ENCODE assay signal across 13 mouse cellular contexts in the genomic region with DNA sequence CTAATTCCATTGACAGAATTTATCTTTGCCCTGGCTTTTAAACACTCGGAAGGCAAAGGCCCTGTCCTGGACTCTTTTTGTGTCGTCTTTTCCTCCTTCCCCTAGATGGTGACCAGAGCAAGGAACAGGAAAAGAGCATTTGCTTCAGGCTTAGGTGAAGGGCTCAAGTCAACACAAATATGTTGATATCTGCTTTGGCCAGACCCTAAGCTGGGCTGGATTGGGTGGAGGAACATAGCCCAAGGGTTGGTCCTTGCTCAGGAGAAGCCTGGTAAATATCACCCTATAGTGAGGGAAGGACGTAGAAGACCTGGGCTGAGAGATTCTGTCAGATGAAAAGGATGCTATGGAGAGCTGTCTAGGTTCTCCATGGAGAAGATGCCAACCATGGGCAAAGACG. TPM values are rescaled to one million over a fixed set of nuclear protein-coding genes. Genes with fewer than 3 reads are reported as not detected.
DNase-seq lines count a peak whose midpoint lies in the region; ATAC-seq and TF ChIP-seq lines count a peak whose summit lies in the region.
"Had no signal": no experiment of that assay in that cellular context is flagged by ENCODE, and none has a peak within 500 bp of the region (broad histone marks: within the 10 kb centered on the region; RNA-seq: fewer than 3 reads in every experiment).

No protein-coding gene starts in this region.

- peaks cover 19% of the 10 kb centered on the region; the same call in 1 of the 2 replicates for H3K4me1 ChIP-seq in kidney, adult 2 months (ENCODE audit: control insufficient read depth, insufficient read depth, low read length)
- H3K4me1 ChIP-seq in embryonic facial prominence, embryonic 10.5 days, result peaks cover 84% of the 10 kb centered on the region
- peaks cover 18% of the 10 kb centered on the region for H3K4me1 ChIP-seq in intestine, postnatal 0 days (replicated peaks; ENCODE audit: control insufficient read depth, insufficient read depth, low read length)
- H3K4me1 ChIP-seq in liver, postnatal 0 days (ENCODE audit: insufficient read depth), result peaks cover 47% of the 10 kb centered on the region

- no peak overlapping the region for H3K27ac ChIP-seq in kidney, adult 2 months (ENCODE audit: insufficient read depth, low read depth, low read length)
- H3K27ac ChIP-seq in embryonic facial prominence, embryonic 10.5 days (replicated peaks), result peak overlapping the region; percentile 91
- H3K27ac ChIP-seq in intestine, postnatal 0 days (ENCODE audit: low read depth, low read length), result no peak overlapping the region
- peak overlapping the region; percentile 82 for H3K27ac ChIP-seq in liver, postnatal 0 days (ENCODE audit: low read depth)
- H3K27ac ChIP-seq: forebrain, embryonic 12.5 days had no signal

- TF ChIP-seq EP300 in liver, postnatal 0 days (IDR thresholded peaks at IDR 0.05; ENCODE audit: low read depth), result peak; percentile 41

- no peaks in the 10 kb centered on the region for H3K36me3 ChIP-seq in kidney, adult 2 months (ENCODE audit: control insufficient read depth, insufficient read depth, low read length)
- no peaks in the 10 kb centered on the region for H3K36me3 ChIP-seq in embryonic facial prominence, embryonic 10.5 days (replicated peaks)
- no peaks in the 10 kb centered on the region for H3K36me3 ChIP-seq in intestine, postnatal 0 days (ENCODE audit: control insufficient read depth, insufficient read depth)
- peaks cover 14% of the 10 kb centered on the region for H3K36me3 ChIP-seq in liver, postnatal 0 days (replicated peaks; ENCODE audit: insufficient read depth, low read length)
- H3K36me3 ChIP-seq: embryonic facial prominence, embryonic 12.5 days; forebrain, embryonic 12.5 days had no signal

- ATAC-seq in intestine, postnatal 0 days, result no peak
- peak; percentile 18 for ATAC-seq in liver, postnatal 0 days

- peak overlapping the region; percentile 63 for H3K4me2 ChIP-seq in intestine, postnatal 0 days (replicated peaks; ENCODE audit: low read depth)
- peak overlapping the region; percentile 94 for H3K4me2 ChIP-seq in liver, postnatal 0 days (ENCODE audit: low read depth, low read length)
- H3K4me2 ChIP-seq: embryonic facial prominence, embryonic 12.5 days; forebrain, embryonic 12.5 days had no signal

- no peak for TF ChIP-seq CTCF in kidney, adult 2 months (conservative IDR thresholded peaks at IDR 0.05; ENCODE audit: insufficient read depth, insufficient read length, low read depth, low read length)
- no peak for TF ChIP-seq CTCF in intestine, postnatal 0 days (IDR thresholded peaks at IDR 0.05; ENCODE audit: low read depth)
- no peak for TF ChIP-seq CTCF in liver, postnatal 0 days (IDR thresholded peaks at IDR 0.05; ENCODE audit: low read depth)

- peak overlapping the region; percentile 49; the same call in 1 of the 2 replicates for H3K4me3 ChIP-seq in kidney, adult 2 months (ENCODE audit: insufficient read depth, low read depth, low read length)
- peak overlapping the region; percentile 16; the same call in 1 of the 2 replicates for H3K4me3 ChIP-seq in embryonic facial prominence, embryonic 10.5 days
- 0 out of 2 replicates have a peak overlapping the region, but pooled peaks have one; percentile 21 for H3K4me3 ChIP-seq in intestine, postnatal 0 days (ENCODE audit: low read depth, low read length)
- peak overlapping the region; percentile 66 for H3K4me3 ChIP-seq in liver, postnatal 0 days (ENCODE audit: low read depth, low read length)
- H3K4me3 ChIP-seq: embryonic facial prominence, embryonic 12.5 days; forebrain, embryonic 12.5 days had no signal

- H3K9ac ChIP-seq in intestine, postnatal 0 days (ENCODE audit: low read depth, low read length), result no peak overlapping the region
- peak overlapping the region; percentile 71 for H3K9ac ChIP-seq in liver, postnatal 0 days (replicated peaks)
- H3K9ac ChIP-seq: embryonic facial prominence, embryonic 12.5 days; forebrain, embryonic 12.5 days had no signal

- no peak for DNase-seq in kidney, adult 2 months
- no peak for DNase-seq in kidney, postnatal 14 days
- no peak for DNase-seq in embryonic facial prominence, embryonic 10.5 days (ENCODE audit: low spot score)
- peak; percentile 18 for DNase-seq in liver, postnatal 0 days
- DNase-seq in urinary bladder, postnatal 10 days (ENCODE audit: low spot score), result no peak
- no peak for DNase-seq in retina, embryonic 14.5 days (ENCODE audit: low spot score)
- DNase-seq: adrenal gland, postnatal 25 days; cerebellum, postnatal 25 days; lung, adult 18-20 months; midbrain, embryonic 14.5 days had no signal

- no peaks in the 10 kb centered on the region for H3K9me3 ChIP-seq in embryonic facial prominence, embryonic 10.5 days
- H3K9me3 ChIP-seq in intestine, postnatal 0 days (ENCODE audit: control insufficient read depth), result no peaks in the 10 kb centered on the region
- H3K9me3 ChIP-seq in liver, postnatal 0 days (ENCODE audit: low read length), result no peaks in the 10 kb centered on the region
- H3K9me3 ChIP-seq: embryonic facial prominence, embryonic 12.5 days; forebrain, embryonic 12.5 days had no signal

- no peak for TF ChIP-seq POLR2A in kidney, adult 2 months (IDR thresholded peaks at IDR 0.05; ENCODE audit: low read depth, low read length)

- 77% methylated on average over 4 of the region's 4 CpGs for WGBS in kidney, adult 2 months
- WGBS in embryonic facial prominence, embryonic 10.5 days, result 89% methylated on average over 4 of the region's 4 CpGs
- 74% methylated on average over 4 of the region's 4 CpGs for WGBS in intestine, postnatal 0 days
- 70% methylated on average over 4 of the region's 4 CpGs for WGBS in liver, postnatal 0 days (ENCODE audit: insufficient replicate concordance)

- no peaks in the 10 kb centered on the region for H3K27me3 ChIP-seq in kidney, adult 2 months (replicated peaks; ENCODE audit: control insufficient read depth, insufficient read depth, low read length)
- peaks cover 6% of the 10 kb centered on the region; the same call in 1 of the 2 replicates for H3K27me3 ChIP-seq in embryonic facial prominence, embryonic 10.5 days (replicated peaks; ENCODE audit: low read depth, poor library complexity, severe bottlenecking)
- no peaks in the 10 kb centered on the region for H3K27me3 ChIP-seq in intestine, postnatal 0 days (replicated peaks; ENCODE audit: control insufficient read depth, insufficient read depth, low read length)
- H3K27me3 ChIP-seq in liver, postnatal 0 days (ENCODE audit: insufficient read depth, low read length), result no peaks in the 10 kb centered on the region
- H3K27me3 ChIP-seq: embryonic facial prominence, embryonic 12.5 days had no signal

RNA-seq across cellular contexts. Expression of a gene that starts 14.7 kb away (rescaled TPM):
- 66.0 and 90.9 TPM in 2 replicates for polyA plus RNA-seq in kidney, adult 2 months (2012; rRNA removed)
- polyA plus RNA-seq in embryonic facial prominence, embryonic 10.5 days (2016; fragmentation: Nextera tagmentation; extraction: Ambion mirVana), result 51.7 and 57.4 TPM in 2 replicates
- polyA plus RNA-seq in intestine, postnatal 0 days (2015; fragmentation: Nextera tagmentation; extraction: Ambion mirVana), result 63.6 and 65.8 TPM in 2 replicates
- 74.9 and 80.9 TPM in 2 replicates for polyA plus RNA-seq in liver, postnatal 0 days (2015; fragmentation: Nextera tagmentation; extraction: Ambion mirVana)

RNA-seq across cellular contexts. Expression of a gene that starts 14.7 kb away (rescaled TPM):
- 0.33 and 0.38 TPM in 2 replicates for polyA plus RNA-seq in kidney, adult 2 months (2012; rRNA removed)
- 1.6 TPM in 2 replicates for polyA plus RNA-seq in embryonic facial prominence, embryonic 10.5 days (2016; fragmentation: Nextera tagmentation; extraction: Ambion mirVana)
- 0.61 and 0.89 TPM in 2 replicates for polyA plus RNA-seq in intestine, postnatal 0 days (2015; fragmentation: Nextera tagmentation; extraction: Ambion mirVana)
- polyA plus RNA-seq in liver, postnatal 0 days (2015; fragmentation: Nextera tagmentation; extraction: Ambion mirVana), result 0.08 and 0.13 TPM in 2 replicates

RNA-seq across cellular contexts. Expression of a gene that starts 25.2 kb away (rescaled TPM):
- 382 and 459 TPM in 2 replicates for polyA plus RNA-seq in kidney, adult 2 months (2012; rRNA removed)
- polyA plus RNA-seq in embryonic facial prominence, embryonic 10.5 days (2016; fragmentation: Nextera tagmentation; extraction: Ambion mirVana), result 4.0 and 4.3 TPM in 2 replicates
- polyA plus RNA-seq in intestine, postnatal 0 days (2015; fragmentation: Nextera tagmentation; extraction: Ambion mirVana), result 4.7 and 4.8 TPM in 2 replicates
- polyA plus RNA-seq in liver, postnatal 0 days (2015; fragmentation: Nextera tagmentation; extraction: Ambion mirVana), result 1.7 and 2.0 TPM in 2 replicates

RNA-seq across cellular contexts. Expression of a gene that starts 35.8 kb away (rescaled TPM):
- polyA plus RNA-seq in kidney, adult 2 months (2012; rRNA removed), result 8,110 and 8,726 TPM in 2 replicates
- 1,291 and 1,338 TPM in 2 replicates for polyA plus RNA-seq in embryonic facial prominence, embryonic 10.5 days (2016; fragmentation: Nextera tagmentation; extraction: Ambion mirVana)
- 6,780 and 7,050 TPM in 2 replicates for polyA plus RNA-seq in intestine, postnatal 0 days (2015; fragmentation: Nextera tagmentation; extraction: Ambion mirVana)
- 4,793 and 5,083 TPM in 2 replicates for polyA plus RNA-seq in liver, postnatal 0 days (2015; fragmentation: Nextera tagmentation; extraction: Ambion mirVana)

Comparison
In these comparisons a context has a peak if more than half of its experiments do, and no peak if none do; other contexts are left out.
1. H3K27ac ChIP-seq: peak in embryonic facial prominence, embryonic 10.5 days (single experiment) and liver, postnatal 0 days (single experiment); none in kidney, adult 2 months (single experiment) and intestine, postnatal 0 days (single experiment).
2. H3K4me3 ChIP-seq: peak in every context shown above with its lines; median percentile 66 in liver, postnatal 0 days; 49 in kidney, adult 2 months; 21 in intestine, postnatal 0 days; 16 in embryonic facial prominence, embryonic 10.5 days.
3. RNA of a gene that starts 25.2 kb away (polyA plus RNA-seq): 382 to 459 TPM in kidney, adult 2 months; 4.7 to 4.8 TPM in intestine, postnatal 0 days, 4.0 to 4.3 TPM in embryonic facial prominence, embryonic 10.5 days and 1.7 to 2.0 TPM in liver, postnatal 0 days; every median in the first group is over 10 times any median in the second.